Mouse (Mus musculus) liver, postnatal 0 days (tissue): Measurements from ENCODE around the gene Tarbp2. TPM values are rescaled to one million over a fixed set of nuclear protein-coding genes. Genes with fewer than 3 reads are reported as not detected.
A peak's percentile ranks its signal among the peaks of the same experiment; 100 is the strongest.

Experiments used
- ATAC-seq: fragments of 200-750 bp; cut with Nextera tagmentation; 2 replicates; pipeline ENCODE4 v1.8.0; 2017; ENCODE audit warnings: mild to moderate bottlenecking, moderate library complexity
- DNase-seq: peaks from one replicate; pipeline ENCODE4 v3.0.0-alpha.2; 2016
- H3K27ac ChIP-seq: fragments of 300-500 bp; sonication (generic); 2 replicates; pipeline ENCODE4 v1.5.1; 2014; ENCODE audit warnings: antibody characterized with exemption, moderate library complexity, mild to moderate bottlenecking, low read depth
- H3K27me3 ChIP-seq: fragments of 300-500 bp; sonication (generic); 2 replicates; pipeline ENCODE4 v1.6.1; 2014; ENCODE audit warnings: low read length, control low read depth, mixed read lengths; ENCODE audit not compliant: insufficient read depth
- H3K36me3 ChIP-seq: fragments of 300-500 bp; sonication (generic); replicated peaks from 2 replicates; pipeline ENCODE4 v1.6.1; 2014; ENCODE audit warnings: mild to moderate bottlenecking, control low read depth, low read length, moderate library complexity, mixed read lengths; ENCODE audit not compliant: insufficient read depth
- H3K4me1 ChIP-seq: fragments of 300-500 bp; sonication (generic); 2 replicates; pipeline ENCODE4 v1.6.1; 2014; ENCODE audit warnings: antibody characterized with exemption, mild to moderate bottlenecking, control low read depth; ENCODE audit not compliant: insufficient read depth
- H3K4me2 ChIP-seq: fragments of 300-500 bp; sonication (generic); 2 replicates; pipeline ENCODE4 v1.6.1; 2014; ENCODE audit warnings: low read depth, mild to moderate bottlenecking, low read length, moderate library complexity, mixed read lengths
- H3K4me3 ChIP-seq: fragments of 300-500 bp; sonication (generic); 2 replicates; pipeline ENCODE4 v1.5.1; 2014; ENCODE audit warnings: low read depth, low read length
- H3K9ac ChIP-seq: fragments of 300-500 bp; sonication (generic); replicated peaks from 2 replicates; pipeline ENCODE4 v1.6.1; 2014; ENCODE audit warnings: mild to moderate bottlenecking, moderate library complexity
- H3K9me3 ChIP-seq: fragments of 300-500 bp; sonication (generic); 2 replicates; pipeline ENCODE4 v1.6.1; 2016; ENCODE audit warnings: mild to moderate bottlenecking, control low read depth, low read length, mixed read lengths
- CTCF ChIP-seq: sonication (generic); IDR thresholded peaks from 2 replicates; pipeline ENCODE4 v1.5.1; 2016; ENCODE audit warnings: antibody characterized with exemption, low read depth
- EP300 ChIP-seq: IDR thresholded peaks from 2 replicates; pipeline ENCODE4 v1.6.1; 2016; ENCODE audit warnings: antibody characterized with exemption, low read depth, mild to moderate bottlenecking
- WGBS: fragments of 180-500 bp; shearing (Covaris S2); extraction: QIAGEN DNeasy Blood & Tissue Kit; methylation state at CpG from one replicate; pipeline ENCODE4 v1.1.7; 2014; ENCODE audit not compliant: insufficient replicate concordance; 5-methylcytosine and 5-hydroxymethylcytosine counted together
- polyA plus RNA-seq: library from polyadenylated mRNA; unstranded; fragments of >200 nt; fragmentation: Nextera tagmentation; extraction: Ambion mirVana; gene quantifications from 2 replicates; pipeline ENCODE4 v1.2.1, GENCODE M21; 2015

The Tarbp2 gene
- polyA plus RNA-seq, 1 experiment from 2014 or later: 27.8 TPM

GRCm38 (mm10) chr15:102555581-102555980 lies 37.6 kb downstream of the Tarbp2 start:
- TF ChIP-seq EP300: no peak
- no peak for TF ChIP-seq CTCF
- Histone ChIP-seq H3K27me3 (no peaks in the 10 kb centered on the region), H3K9me3 (peaks cover 2% of the 10 kb centered on the region; the same call in 1 of the 2 replicates), H3K4me1 (no peaks in the 10 kb centered on the region), H3K4me3 (no peak overlapping the region), H3K4me2 (no peak overlapping the region), H3K27ac (no peak overlapping the region), H3K36me3 (peaks cover 52% of the 10 kb centered on the region), H3K9ac (no peak overlapping the region)
- ATAC-seq: no peak
- DNase-seq: no peak
- WGBS: 89% methylated on average over 1 of the region's 1 CpGs

GRCm38 (mm10) chr15:102557580-102557979 lies 39.6 kb downstream of the Tarbp2 start:
- Histone ChIP-seq H3K9ac (no peak overlapping the region), H3K4me3 (no peak overlapping the region), H3K9me3 (peaks cover 2% of the 10 kb centered on the region; the same call in 1 of the 2 replicates), H3K4me1 (no peaks in the 10 kb centered on the region), H3K36me3 (peaks cover 40% of the 10 kb centered on the region), H3K4me2 (no peak overlapping the region), H3K27ac (no peak overlapping the region), H3K27me3 (no peaks in the 10 kb centered on the region)
- DNase-seq (no peak), ATAC-seq (no peak)
- TF ChIP-seq EP300 (no peak), CTCF (peak; percentile 24)

DNA sequence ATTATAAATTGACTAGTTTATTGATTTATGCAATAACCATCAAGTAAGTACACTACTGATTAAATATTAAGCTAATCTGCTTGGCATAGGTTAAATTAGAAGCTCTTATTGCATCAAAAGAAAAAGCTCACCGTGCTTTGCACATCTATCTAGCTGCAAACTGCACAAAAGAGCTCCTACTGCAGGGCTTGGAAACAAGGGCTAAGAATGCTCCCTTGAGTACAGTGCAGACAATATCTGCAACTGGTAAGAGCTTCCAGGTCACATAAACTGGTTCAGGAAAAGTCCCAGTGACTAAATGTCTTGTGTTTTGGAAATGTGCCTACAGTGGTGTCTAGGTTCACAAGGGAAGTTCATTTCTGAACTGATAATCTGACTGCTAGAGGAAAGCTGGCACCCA lies 44.5 kb downstream of the Tarbp2 start:
- Histone ChIP-seq H3K27ac (no peak overlapping the region), H3K36me3 (peaks cover 4% of the 10 kb centered on the region), H3K27me3 (no peaks in the 10 kb centered on the region), H3K9me3 (no peaks in the 10 kb centered on the region), H3K4me3 (no peak overlapping the region), H3K9ac (no peak overlapping the region), H3K4me2 (no peak overlapping the region), H3K4me1 (no peaks in the 10 kb centered on the region)
- TF ChIP-seq CTCF: no peak
- TF ChIP-seq EP300: no peak
- no peak for DNase-seq
- no peak for ATAC-seq
- 84% methylated on average over 1 of the region's 1 CpGs for WGBS

DNA sequence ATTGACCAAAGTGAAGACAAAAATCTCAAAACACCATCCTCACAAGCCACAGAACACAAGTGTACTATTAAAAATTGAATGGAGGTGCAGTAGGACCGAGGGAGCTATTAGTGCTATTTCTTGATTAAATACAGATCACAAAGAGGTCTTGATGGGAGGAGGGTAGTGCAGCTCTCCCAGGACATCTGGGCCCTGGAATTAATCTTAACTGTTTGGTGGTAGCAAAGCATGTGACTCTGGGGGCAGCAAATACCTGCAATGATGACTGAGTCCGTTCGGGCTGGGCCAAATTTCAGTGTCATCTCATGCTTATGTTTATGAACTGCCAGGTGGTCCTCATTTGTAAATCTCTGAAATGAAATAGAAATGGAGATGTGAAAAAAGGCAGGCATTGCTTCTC lies 45.1 kb downstream of the Tarbp2 start:
- Histone ChIP-seq H3K36me3 (peaks cover 4% of the 10 kb centered on the region), H3K4me1 (no peaks in the 10 kb centered on the region), H3K27me3 (no peaks in the 10 kb centered on the region), H3K4me2 (no peak overlapping the region), H3K27ac (no peak overlapping the region), H3K9me3 (no peaks in the 10 kb centered on the region), H3K9ac (no peak overlapping the region), H3K4me3 (no peak overlapping the region)
- no peak for DNase-seq
- 85% methylated on average over 3 of the region's 3 CpGs for WGBS
- TF ChIP-seq CTCF (no peak), EP300 (no peak)
- ATAC-seq: no peak

DNA sequence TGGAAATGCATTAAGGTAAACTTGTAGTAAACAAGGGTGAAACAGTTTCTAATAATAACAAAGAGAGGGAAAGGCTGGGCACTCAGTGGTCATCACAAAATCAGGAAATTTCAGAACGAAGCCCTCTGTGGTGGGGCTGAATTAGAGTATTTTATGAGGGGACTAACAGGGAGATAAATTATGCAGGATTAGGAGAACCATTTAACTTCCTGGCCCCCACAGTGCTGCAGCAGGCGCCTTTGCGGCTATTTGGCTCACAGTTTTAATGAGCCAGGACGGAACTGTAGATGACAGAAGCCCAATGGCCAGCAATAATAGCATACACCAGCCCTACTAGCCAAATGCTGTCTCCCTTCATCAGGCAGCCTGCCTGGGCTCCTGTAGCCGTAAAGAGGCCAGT lies 45.7 kb downstream of the Tarbp2 start:
- no peaks in the 10 kb centered on the region for H3K9me3 ChIP-seq
- DNase-seq (no peak), ATAC-seq (no peak)
- H3K36me3 ChIP-seq: peaks cover 4% of the 10 kb centered on the region; the same call in 1 of the 2 replicates
- no peaks in the 10 kb centered on the region for H3K27me3 ChIP-seq
- no peak for TF ChIP-seq CTCF
- no peak for TF ChIP-seq EP300
- H3K4me2 ChIP-seq: no peak overlapping the region
- WGBS: 89% methylated on average over 5 of the region's 5 CpGs
- no peaks in the 10 kb centered on the region for H3K4me1 ChIP-seq
- no peak overlapping the region for H3K4me3 ChIP-seq
- no peak overlapping the region for H3K9ac ChIP-seq
- H3K27ac ChIP-seq: no peak overlapping the region

GRCm38 (mm10) chr15:102567849-102568248 lies 49.9 kb downstream of the Tarbp2 start:
- no peaks in the 10 kb centered on the region for H3K27me3 ChIP-seq
- DNase-seq (no peak), ATAC-seq (no peak)
- H3K36me3 ChIP-seq: no peaks in the 10 kb centered on the region
- H3K9ac ChIP-seq: no peak overlapping the region
- no peak overlapping the region for H3K27ac ChIP-seq
- WGBS: 57% methylated on average over 2 of the region's 2 CpGs
- H3K4me2 ChIP-seq: no peak overlapping the region
- TF ChIP-seq CTCF (no peak), EP300 (no peak)
- H3K9me3 ChIP-seq: no peaks in the 10 kb centered on the region
- no peak overlapping the region for H3K4me3 ChIP-seq
- no peaks in the 10 kb centered on the region for H3K4me1 ChIP-seq

- Histone ChIP-seq H3K9me3 (no peaks in the 10 kb centered on the region), H3K4me3 (no peak overlapping the region), H3K36me3 (0 out of 2 replicates have a peak, but pooled peaks cover 3% of the 10 kb centered on the region), H3K9ac (no peak overlapping the region), H3K27me3 (no peaks in the 10 kb centered on the region), H3K27ac (no peak overlapping the region), H3K4me1 (no peaks in the 10 kb centered on the region), H3K4me2 (no peak overlapping the region)
- DNase-seq (no peak), ATAC-seq (no peak)
- TF ChIP-seq CTCF (no peak), EP300 (no peak)
- 80% methylated on average over 3 of the region's 3 CpGs for WGBS
Observed at GRCm38 (mm10) chr15:102572081-102572480, 54.1 kb downstream of the Tarbp2 start.

Other genes starting within 250 kb of the Tarbp2 start
- not detected in 2 replicates for gene Gm9918, start 247.6 kb upstream of the Tarbp2 start, polyA plus RNA-seq
- gene Mfsd5, start 238.7 kb upstream of the Tarbp2 start, polyA plus RNA-seq: 25.4 and 27.4 TPM in 2 replicates
- 7.3 and 7.8 TPM in 2 replicates for gene Espl1, start 221.9 kb upstream of the Tarbp2 start, polyA plus RNA-seq
- 172 and 179 TPM in 2 replicates for gene Pfdn5, start 192.1 kb upstream of the Tarbp2 start, polyA plus RNA-seq
- gene Myg1, start 186.5 kb upstream of the Tarbp2 start, polyA plus RNA-seq: 28.1 and 30.8 TPM in 2 replicates
- gene Aaas, start 167.4 kb upstream of the Tarbp2 start, polyA plus RNA-seq: 15.6 and 18.8 TPM in 2 replicates
- not detected in 2 replicates for gene Sp7, start 151.0 kb upstream of the Tarbp2 start, polyA plus RNA-seq
- gene Sp1, start 112.0 kb upstream of the Tarbp2 start, polyA plus RNA-seq: 2.8 and 2.9 TPM in 2 replicates
- gene Amhr2, start 72.8 kb upstream of the Tarbp2 start, polyA plus RNA-seq: 0.36 and 0.60 TPM in 2 replicates
- 76.0 and 77.2 TPM in 2 replicates for gene Prr13, start 59.2 kb upstream of the Tarbp2 start, polyA plus RNA-seq
- 68.4 and 70.9 TPM in 2 replicates for gene Pcbp2, start 47.7 kb upstream of the Tarbp2 start, polyA plus RNA-seq
- gene Gm10337, start 14.5 kb upstream of the Tarbp2 start, polyA plus RNA-seq: not detected in 2 replicates
- 0.53 and 0.85 TPM in 2 replicates for gene Map3k12, start 1.1 kb upstream of the Tarbp2 start, polyA plus RNA-seq
- 0.42 and 0.60 TPM in 2 replicates for gene Npff, start 6.8 kb downstream of the Tarbp2 start, polyA plus RNA-seq
- gene Gm28047, start 106.9 kb downstream of the Tarbp2 start, polyA plus RNA-seq: not detected in 2 replicates
- gene Atf7, start 107.3 kb downstream of the Tarbp2 start, polyA plus RNA-seq: 7.7 and 8.1 TPM in 2 replicates
- 49.2 and 53.0 TPM in 2 replicates for gene Atp5g2, start 154.2 kb downstream of the Tarbp2 start, polyA plus RNA-seq
- gene Calcoco1, start 204.0 kb downstream of the Tarbp2 start, polyA plus RNA-seq: 11.1 and 14.0 TPM in 2 replicates